Mouse (Mus musculus): ENCODE measurements at regions not wholly inside any gene's neighbourhood (a gene's known extent, or its start where the extent isn't known, plus 50 kb on each side); places are given as distances from the start of the nearest gene placed in this dataset.

DNA sequence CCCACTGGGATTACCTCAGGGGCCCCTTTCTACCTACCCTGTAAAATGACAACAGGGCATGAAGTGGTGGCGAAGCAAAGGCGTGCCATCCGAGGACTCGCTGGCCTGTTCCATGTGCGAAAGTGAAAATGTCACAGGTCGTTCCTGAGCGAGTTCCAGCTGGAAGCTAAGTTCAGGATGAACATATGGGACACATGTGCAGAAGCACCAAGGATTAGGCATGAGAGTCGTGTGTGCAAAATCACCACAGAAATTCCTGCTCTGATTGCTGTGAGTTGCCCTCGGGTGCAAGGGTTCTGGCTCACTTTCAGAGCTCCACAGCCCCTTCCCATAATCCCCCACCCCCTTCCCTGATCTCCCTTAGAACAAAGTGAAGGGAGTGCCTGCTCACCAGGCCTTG, 147.6 kb upstream of the Nfe2l3 start:
- peak overlapping the region; percentile 78 for H3K27ac ChIP-seq (replicated peaks; ENCODE audit: low read depth, low read length)
- H3K4me2 ChIP-seq (ENCODE audit: low read depth, low read length): no peak overlapping the region; the same call in 1 of the 2 replicates
- H3K4me1 ChIP-seq (ENCODE audit: control insufficient read depth, insufficient read depth, low read length): peaks cover 36% of the 10 kb centered on the region
- H3K36me3 ChIP-seq (ENCODE audit: control insufficient read depth, insufficient read depth, low read length): no peaks in the 10 kb centered on the region
- H3K27me3 ChIP-seq (replicated peaks; ENCODE audit: control insufficient read depth, insufficient read depth, low read length): no peaks in the 10 kb centered on the region
- no peak overlapping the region for H3K4me3 ChIP-seq (ENCODE audit: low read depth, low read length)
- peak; percentile 58 for DNase-seq (ENCODE audit: low spot score)
- no peaks in the 10 kb centered on the region for H3K9me3 ChIP-seq (ENCODE audit: control insufficient read depth, low read length)
- H3K9ac ChIP-seq (ENCODE audit: low read depth, low read length): no peak overlapping the region
- WGBS: 45% methylated on average over 9 of the region's 9 CpGs
- ATAC-seq (ENCODE audit: low read depth): no peak

DNA sequence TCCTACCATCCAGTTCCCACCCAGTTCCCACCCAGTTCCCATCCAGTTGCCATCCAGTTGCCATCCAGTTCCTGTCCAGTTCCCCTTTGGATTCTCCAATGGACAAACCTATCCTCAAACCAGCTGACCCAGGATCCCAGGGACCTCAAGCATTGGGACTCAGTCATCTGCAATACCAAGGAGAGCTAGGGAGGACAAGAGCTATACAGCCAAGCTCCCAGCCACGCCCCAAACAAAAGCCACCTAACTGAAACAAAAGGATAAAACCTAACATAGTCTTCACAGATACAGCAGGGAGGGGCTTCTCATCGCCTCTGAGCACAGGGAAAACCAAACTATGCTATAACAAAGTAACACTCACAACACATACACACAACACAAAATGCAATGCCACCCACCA, 145.6 kb upstream of the Nfe2l3 start:
- Histone ChIP-seq H3K4me1 (ENCODE audit: control insufficient read depth, insufficient read depth, low read length) (peaks cover 36% of the 10 kb centered on the region), H3K27me3 (replicated peaks; ENCODE audit: control insufficient read depth, insufficient read depth, low read length) (no peaks in the 10 kb centered on the region), H3K4me3 (ENCODE audit: low read depth, low read length) (no peak overlapping the region), H3K36me3 (ENCODE audit: control insufficient read depth, insufficient read depth, low read length) (no peaks in the 10 kb centered on the region), H3K27ac (replicated peaks; ENCODE audit: low read depth, low read length) (no peak overlapping the region), H3K9ac (ENCODE audit: low read depth, low read length) (no peak overlapping the region), H3K9me3 (ENCODE audit: control insufficient read depth, low read length) (no peaks in the 10 kb centered on the region), H3K4me2 (ENCODE audit: low read depth, low read length) (no peak overlapping the region)
- DNase-seq (ENCODE audit: low spot score): no peak
- ATAC-seq (ENCODE audit: low read depth): no peak
- 88% methylated on average over 2 of the region's 2 CpGs for WGBS

DNA sequence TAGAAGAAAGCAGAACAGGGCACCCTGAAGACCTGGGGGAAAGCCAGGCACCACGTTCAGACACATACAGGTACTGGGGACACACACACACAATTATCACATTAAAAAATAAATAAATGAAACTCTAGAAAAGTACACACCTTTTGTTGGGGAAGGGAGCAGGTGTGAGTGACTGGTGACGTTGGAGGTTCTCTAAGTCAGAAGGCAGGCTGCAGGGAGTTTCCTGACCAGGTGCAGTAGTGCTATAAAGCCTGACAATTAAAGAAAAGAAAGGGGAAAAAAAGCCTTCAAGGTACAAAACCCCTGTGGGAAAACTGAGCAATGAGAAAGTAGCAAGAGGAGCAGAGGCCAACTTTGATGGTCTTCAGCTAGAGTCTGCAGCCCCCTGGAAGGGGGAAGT, 145.1 kb upstream of the Nfe2l3 start:
- 56% methylated on average over 2 of the region's 2 CpGs for WGBS
- H3K36me3 ChIP-seq (ENCODE audit: control insufficient read depth, insufficient read depth, low read length): no peaks in the 10 kb centered on the region
- no peak overlapping the region for H3K4me3 ChIP-seq (ENCODE audit: low read depth, low read length)
- H3K27ac ChIP-seq (replicated peaks; ENCODE audit: low read depth, low read length): no peak overlapping the region
- no peak for DNase-seq (ENCODE audit: low spot score)
- no peaks in the 10 kb centered on the region for H3K9me3 ChIP-seq (ENCODE audit: control insufficient read depth, low read length)
- no peak overlapping the region for H3K9ac ChIP-seq (ENCODE audit: low read depth, low read length)
- no peak for ATAC-seq (ENCODE audit: low read depth)
- no peak overlapping the region for H3K4me2 ChIP-seq (ENCODE audit: low read depth, low read length)
- H3K27me3 ChIP-seq (replicated peaks; ENCODE audit: control insufficient read depth, insufficient read depth, low read length): no peaks in the 10 kb centered on the region
- H3K4me1 ChIP-seq (ENCODE audit: control insufficient read depth, insufficient read depth, low read length): peaks cover 36% of the 10 kb centered on the region

DNA sequence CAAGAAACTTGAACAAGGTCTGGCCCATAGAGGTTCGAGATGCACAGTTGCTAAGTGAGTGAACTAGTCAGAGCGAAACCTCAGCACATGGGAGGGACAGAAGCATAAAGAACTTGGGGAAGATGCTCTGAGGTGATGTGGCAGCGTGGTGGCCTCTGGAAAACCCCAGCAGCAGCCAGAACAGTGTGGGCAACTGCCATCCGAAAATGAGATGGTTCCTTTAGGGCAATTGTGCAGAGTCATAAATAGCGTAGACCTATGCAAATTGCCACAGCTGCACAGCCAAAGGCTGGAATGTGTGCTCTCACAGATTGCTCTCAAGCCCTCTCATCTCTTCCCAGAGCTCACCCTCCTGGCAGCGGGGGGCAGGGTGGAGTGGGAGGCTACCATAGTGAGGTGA, 144.7 kb upstream of the Nfe2l3 start:
- Histone ChIP-seq H3K27me3 (replicated peaks; ENCODE audit: control insufficient read depth, insufficient read depth, low read length) (no peaks in the 10 kb centered on the region), H3K4me3 (ENCODE audit: low read depth, low read length) (no peak overlapping the region), H3K4me1 (ENCODE audit: control insufficient read depth, insufficient read depth, low read length) (peaks cover 36% of the 10 kb centered on the region), H3K27ac (replicated peaks; ENCODE audit: low read depth, low read length) (no peak overlapping the region), H3K9ac (ENCODE audit: low read depth, low read length) (no peak overlapping the region), H3K4me2 (ENCODE audit: low read depth, low read length) (no peak overlapping the region), H3K9me3 (ENCODE audit: control insufficient read depth, low read length) (no peaks in the 10 kb centered on the region), H3K36me3 (ENCODE audit: control insufficient read depth, insufficient read depth, low read length) (no peaks in the 10 kb centered on the region)
- WGBS: 62% methylated on average over 6 of the region's 6 CpGs
- ATAC-seq (ENCODE audit: low read depth): peak; percentile 38; the same call in 1 of the 2 replicates
- DNase-seq (ENCODE audit: low spot score): no peak

DNA sequence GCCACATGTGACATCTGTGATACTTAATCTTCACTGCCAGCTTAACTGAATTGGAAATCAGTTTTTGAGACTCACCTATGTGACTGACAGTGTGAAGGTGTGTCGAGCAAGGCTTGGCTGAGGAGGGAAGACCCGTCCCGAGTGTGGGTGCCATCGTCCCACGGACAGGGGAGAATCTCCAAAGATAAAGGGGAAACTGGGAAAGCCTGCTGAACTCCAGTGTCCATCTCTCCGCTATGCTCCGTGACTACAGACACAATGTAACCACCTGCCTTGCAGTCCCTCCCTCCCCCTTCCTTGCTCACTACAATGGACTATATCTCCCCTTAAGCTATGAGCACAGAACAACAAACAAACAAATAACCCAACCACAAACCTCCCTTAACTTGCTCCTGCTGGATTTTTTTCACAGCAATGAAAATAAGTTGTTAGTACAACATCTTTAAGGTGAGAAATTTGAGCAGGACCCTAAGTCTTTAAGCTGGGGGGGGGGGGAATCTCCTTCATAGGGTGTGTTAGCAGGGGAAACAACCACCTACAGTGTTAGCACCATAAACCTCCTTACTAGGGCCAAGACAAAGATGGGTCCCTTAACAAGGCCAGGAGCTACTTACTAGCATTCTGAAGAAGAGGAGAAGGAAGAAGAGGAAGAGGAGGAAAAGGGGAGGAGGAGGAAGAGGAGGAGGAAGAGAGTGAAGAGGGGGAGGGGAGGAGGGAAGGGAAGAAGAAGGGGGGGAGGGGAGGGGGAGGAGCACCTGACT, 144.0 kb upstream of the Nfe2l3 start:
- H3K27me3 ChIP-seq (replicated peaks; ENCODE audit: control insufficient read depth, insufficient read depth, low read length): no peaks in the 10 kb centered on the region
- DNase-seq (ENCODE audit: low spot score): no peak
- H3K4me3 ChIP-seq (ENCODE audit: low read depth, low read length): no peak overlapping the region
- ATAC-seq (ENCODE audit: low read depth): no peak
- H3K36me3 ChIP-seq (ENCODE audit: control insufficient read depth, insufficient read depth, low read length): no peaks in the 10 kb centered on the region
- peaks cover 30% of the 10 kb centered on the region for H3K4me1 ChIP-seq (ENCODE audit: control insufficient read depth, insufficient read depth, low read length)
- no peaks in the 10 kb centered on the region for H3K9me3 ChIP-seq (ENCODE audit: control insufficient read depth, low read length)
- H3K27ac ChIP-seq (replicated peaks; ENCODE audit: low read depth, low read length): no peak overlapping the region
- no peak overlapping the region for H3K4me2 ChIP-seq (ENCODE audit: low read depth, low read length)
- H3K9ac ChIP-seq (ENCODE audit: low read depth, low read length): no peak overlapping the region
- 74% methylated on average over 7 of the region's 7 CpGs for WGBS

DNA sequence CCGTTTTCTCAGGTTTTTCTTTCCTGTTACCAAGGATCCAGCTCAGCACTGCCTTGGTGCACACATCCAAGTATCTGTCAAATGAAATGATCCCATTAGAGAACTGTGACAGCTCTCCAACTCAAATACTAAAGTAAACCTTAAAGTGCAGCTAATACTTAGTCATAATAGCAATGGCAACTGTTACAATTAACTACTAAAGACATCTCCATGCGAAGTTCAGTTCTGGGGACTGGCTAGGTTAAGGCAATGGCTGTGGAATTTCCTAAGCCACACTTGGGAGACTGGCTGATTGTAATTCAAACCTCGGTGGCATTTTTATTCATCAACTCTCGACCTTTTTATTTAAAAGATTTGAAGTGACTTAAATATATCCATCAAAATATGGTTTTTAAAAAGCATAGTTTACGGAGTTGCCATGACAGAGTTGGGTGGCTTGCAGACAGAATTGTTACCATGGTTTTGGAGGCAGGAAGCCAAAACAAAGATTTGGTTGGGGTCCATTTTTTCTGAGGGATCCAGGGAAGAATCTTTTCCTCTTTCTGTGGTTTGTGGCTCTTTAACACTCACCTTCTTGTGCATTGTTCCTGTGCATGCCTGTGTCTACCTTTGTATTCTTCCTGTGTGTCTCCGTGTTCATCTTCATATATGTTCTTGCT, 143.3 kb upstream of the Nfe2l3 start:
- ATAC-seq (ENCODE audit: low read depth): no peak
- H3K4me3 ChIP-seq (ENCODE audit: low read depth, low read length): no peak overlapping the region
- H3K9me3 ChIP-seq (ENCODE audit: control insufficient read depth, low read length): no peaks in the 10 kb centered on the region
- no peak overlapping the region for H3K4me2 ChIP-seq (ENCODE audit: low read depth, low read length)
- no peak for DNase-seq (ENCODE audit: low spot score)
- H3K27me3 ChIP-seq (replicated peaks; ENCODE audit: control insufficient read depth, insufficient read depth, low read length): no peaks in the 10 kb centered on the region
- H3K9ac ChIP-seq (ENCODE audit: low read depth, low read length): no peak overlapping the region
- H3K36me3 ChIP-seq (ENCODE audit: control insufficient read depth, insufficient read depth, low read length): no peaks in the 10 kb centered on the region
- WGBS: 58% methylated on average over 6 of the region's 6 CpGs
- peaks cover 24% of the 10 kb centered on the region for H3K4me1 ChIP-seq (ENCODE audit: control insufficient read depth, insufficient read depth, low read length)
- no peak overlapping the region for H3K27ac ChIP-seq (replicated peaks; ENCODE audit: low read depth, low read length)

DNA sequence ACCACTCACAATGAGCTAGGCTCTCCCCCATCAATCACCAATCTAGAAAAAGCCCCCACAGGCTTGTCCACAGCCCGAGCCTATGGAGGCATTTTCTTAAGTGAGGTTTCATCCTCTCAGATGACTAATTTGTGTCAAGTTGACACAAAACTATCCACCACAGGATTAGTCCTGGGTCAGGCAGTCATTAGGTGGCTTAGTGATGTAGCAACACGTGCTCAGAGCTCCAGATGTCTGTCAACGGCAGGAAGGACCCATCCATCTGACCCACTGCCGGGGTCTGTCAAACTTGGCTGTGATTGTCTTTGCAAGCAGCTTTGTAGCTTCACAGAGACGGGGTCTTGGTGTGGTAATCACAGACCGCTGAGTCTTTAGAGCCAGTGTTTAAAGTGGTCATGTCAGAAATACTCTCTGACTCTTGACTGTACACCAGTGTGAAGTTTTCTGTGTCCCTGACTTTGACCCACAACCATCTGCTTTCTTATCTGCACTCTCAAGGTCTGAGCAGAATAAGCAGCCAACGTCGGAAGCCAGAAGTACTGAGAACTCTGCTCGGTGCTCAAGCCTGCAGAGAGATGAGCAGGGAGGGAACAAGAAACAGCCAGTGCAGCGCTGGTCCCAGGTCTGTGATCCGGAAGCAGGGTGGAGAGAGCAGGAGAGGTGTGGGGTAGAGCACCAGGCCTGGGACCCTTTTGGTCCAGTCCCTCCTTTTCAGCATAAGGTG, 131.6 kb upstream of the Nfe2l3 start:
- WGBS: 61% methylated on average over 11 of the region's 11 CpGs

DNA sequence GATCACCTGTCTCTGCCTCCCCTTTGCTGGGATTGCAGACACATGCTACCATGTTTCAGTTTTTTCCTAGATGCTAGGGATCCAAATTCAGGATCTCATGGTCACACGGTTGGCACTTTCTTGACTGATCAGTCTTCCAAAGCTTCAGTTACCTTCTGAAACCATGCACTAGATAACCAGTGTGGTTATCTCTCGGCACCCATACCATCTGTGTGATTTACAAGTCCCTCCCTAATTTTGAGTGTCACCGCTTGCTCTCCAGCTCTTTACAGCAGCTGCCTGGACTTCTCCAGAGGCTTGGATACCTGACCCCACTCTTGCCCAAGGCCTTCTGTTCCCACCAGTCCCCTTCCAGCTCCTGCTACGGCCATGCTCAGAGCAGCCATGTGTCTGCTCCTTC, 130.6 kb upstream of the Nfe2l3 start:
- H3K9me3 ChIP-seq (ENCODE audit: control insufficient read depth, low read length): peaks cover 8% of the 10 kb centered on the region
- no peaks in the 10 kb centered on the region for H3K27me3 ChIP-seq (replicated peaks; ENCODE audit: control insufficient read depth, insufficient read depth, low read length)
- DNase-seq (ENCODE audit: low spot score) (no peak), ATAC-seq (ENCODE audit: low read depth) (no peak)
- WGBS: 91% methylated on average over 4 of the region's 4 CpGs
- no peaks in the 10 kb centered on the region for H3K36me3 ChIP-seq (ENCODE audit: control insufficient read depth, insufficient read depth, low read length)
- no peak overlapping the region for H3K4me2 ChIP-seq (ENCODE audit: low read depth, low read length)
- no peak overlapping the region for H3K27ac ChIP-seq (replicated peaks; ENCODE audit: low read depth, low read length)
- H3K9ac ChIP-seq (ENCODE audit: low read depth, low read length): no peak overlapping the region
- H3K4me1 ChIP-seq (ENCODE audit: control insufficient read depth, insufficient read depth, low read length): no peaks in the 10 kb centered on the region
- no peak overlapping the region for H3K4me3 ChIP-seq (ENCODE audit: low read depth, low read length)

More for the DNA sequence above, 131.6 kb upstream of the Nfe2l3 start:
- no peak overlapping the region for H3K4me2 ChIP-seq (ENCODE audit: low read depth, low read length)
- no peaks in the 10 kb centered on the region for H3K27me3 ChIP-seq (replicated peaks; ENCODE audit: control insufficient read depth, insufficient read depth, low read length)
- no peaks in the 10 kb centered on the region for H3K36me3 ChIP-seq (ENCODE audit: control insufficient read depth, insufficient read depth, low read length)
- no peak overlapping the region for H3K27ac ChIP-seq (replicated peaks; ENCODE audit: low read depth, low read length)
- ATAC-seq (ENCODE audit: low read depth) (no peak), DNase-seq (ENCODE audit: low spot score) (no peak)
- H3K9ac ChIP-seq (ENCODE audit: low read depth, low read length): no peak overlapping the region
- peaks cover 8% of the 10 kb centered on the region for H3K9me3 ChIP-seq (ENCODE audit: control insufficient read depth, low read length)
- H3K4me1 ChIP-seq (ENCODE audit: control insufficient read depth, insufficient read depth, low read length): no peaks in the 10 kb centered on the region
- no peak overlapping the region for H3K4me3 ChIP-seq (ENCODE audit: low read depth, low read length)
